Mouse (Mus musculus) neural tube, embryonic 13.5 days (tissue): ENCODE data around the gene Zfp773. TPM values are rescaled to one million over a fixed set of nuclear protein-coding genes. Genes with fewer than 3 reads are reported as not detected.

ENCODE experiments used
- polyA plus RNA-seq: library from polyadenylated mRNA; unstranded; fragments of >200 nt; fragmentation: Nextera tagmentation; extraction: Ambion mirVana; gene quantifications from 2 replicates; pipeline ENCODE4 v1.2.1, GENCODE M21; 2015

The Zfp773 gene
- polyA plus RNA-seq, 1 experiment from 2014 or later: 14.7 TPM

Other genes starting within 250 kb of the Zfp773 start
- not detected in 2 replicates for gene Aurkc, start 141.5 kb downstream of the Zfp773 start, polyA plus RNA-seq
- 22.1 and 22.3 TPM in 2 replicates for gene Zfp954, start 15.3 kb downstream of the Zfp773 start, polyA plus RNA-seq
- gene Zfp418, start 34.6 kb upstream of the Zfp773 start, polyA plus RNA-seq: 2.9 and 3.2 TPM in 2 replicates
- 8.7 and 9.2 TPM in 2 replicates for gene Zfp772, start 73.2 kb upstream of the Zfp773 start, polyA plus RNA-seq
- gene Vmn2r29, start 110.6 kb upstream of the Zfp773 start, polyA plus RNA-seq: 0.88 and 1.2 TPM in 2 replicates
- gene Gm45844, start 141.5 kb upstream of the Zfp773 start, polyA plus RNA-seq: 3.0 and 6.0 TPM in 2 replicates
- 147 and 148 TPM in 2 replicates for gene Clcn4, start 164.1 kb upstream of the Zfp773 start, polyA plus RNA-seq
- 0.06 TPM in 1 of 2 replicates, not detected in the other for gene Vmn2r30, start 200.9 kb upstream of the Zfp773 start, polyA plus RNA-seq
- not detected in 2 replicates for gene Gm45783, start 237.8 kb upstream of the Zfp773 start, polyA plus RNA-seq